Mouse (Mus musculus) limb, embryonic 14.5 days (tissue): ENCODE data around the gene Nrxn3. TPM values are rescaled to one million over a fixed set of nuclear protein-coding genes. Genes with fewer than 3 reads are reported as not detected.

Experiments used
- ATAC-seq: fragments of 200-750 bp; cut with Nextera tagmentation; 2 replicates; pipeline ENCODE4 v1.8.0; 2017; ENCODE audit warnings: low read depth, moderate number of reproducible peaks, moderate TSS enrichment; ENCODE audit not compliant: low FRiP score
- DNase-seq: peaks from one replicate; pipeline ENCODE4 v3.0.0-alpha.2; 2015; ENCODE audit warnings: low spot score
- H3K27ac ChIP-seq: fragments of 300-500 bp; sonication (generic); replicated peaks from 2 replicates; pipeline ENCODE4 v1.5.1; 2014; ENCODE audit warnings: low read depth, mild to moderate bottlenecking, low read length, moderate library complexity, mixed read lengths
- H3K27me3 ChIP-seq: fragments of 300-500 bp; sonication (generic); 2 replicates; pipeline ENCODE4 v1.6.1; 2014; ENCODE audit warnings: low read length, mixed read lengths; ENCODE audit not compliant: control insufficient read depth, insufficient read depth
- H3K36me3 ChIP-seq: fragments of 300-500 bp; sonication (generic); 2 replicates; pipeline ENCODE4 v1.6.1; 2014; ENCODE audit warnings: mild to moderate bottlenecking, low read length, moderate library complexity, mixed read lengths; ENCODE audit not compliant: control insufficient read depth, insufficient read depth
- H3K4me1 ChIP-seq: fragments of 300-500 bp; sonication (generic); 2 replicates; pipeline ENCODE4 v1.6.1; 2014; ENCODE audit warnings: antibody characterized with exemption, low read length, mixed read lengths; ENCODE audit not compliant: control insufficient read depth, insufficient read depth
- H3K4me2 ChIP-seq: fragments of 300-500 bp; sonication (generic); replicated peaks from 2 replicates; pipeline ENCODE4 v1.6.1; 2014; ENCODE audit warnings: low read depth, mild to moderate bottlenecking, low read length, moderate library complexity; ENCODE audit not compliant: severe bottlenecking
- H3K4me3 ChIP-seq: fragments of 300-500 bp; sonication (generic); replicated peaks from 2 replicates; pipeline ENCODE4 v1.5.1; 2014; ENCODE audit warnings: low read length
- H3K9ac ChIP-seq: fragments of 300-500 bp; sonication (generic); 2 replicates; pipeline ENCODE4 v1.6.1; 2014; ENCODE audit warnings: mild to moderate bottlenecking, low read depth, low read length, moderate library complexity; ENCODE audit not compliant: severe bottlenecking
- H3K9me3 ChIP-seq: fragments of 300-500 bp; sonication (generic); 2 replicates; pipeline ENCODE4 v1.6.1; 2016; ENCODE audit warnings: low read length; ENCODE audit not compliant: control insufficient read depth
- POLR2A ChIP-seq: fragments of 200-500 bp; IDR thresholded peaks from 2 replicates; pipeline ENCODE4 v1.8.0; 2012; ENCODE audit warnings: inconsistent platforms, mild to moderate bottlenecking, moderate library complexity, borderline replicate concordance; ENCODE audit not compliant: insufficient read depth, insufficient read length; ENCODE audit errors: extremely low read depth
- whole genome bisulfite sequencing: fragments of 180-500 bp; shearing (Covaris S2); extraction: QIAGEN DNeasy Blood & Tissue Kit; methylation state at CpG from one replicate; pipeline ENCODE4 v1.1.7; 2014; 5-methylcytosine and 5-hydroxymethylcytosine counted together
- polyA plus RNA-seq, 2 experiments: library from polyadenylated mRNA; depleted of rRNA in 1 of 2; stranded (reverse) in 1 of 2; unstranded in 1 of 2; fragments of >200 nt; fragmentation: Nextera tagmentation in 1 of 2; extraction: Ambion mirVana in 1 of 2; gene quantifications; 2 replicates each; pipeline versions ENCODE4 v1.2.1 to v1.2.3; 2012 to 2014

Gene Nrxn3
- polyA plus RNA-seq, 2 experiments = 0.74 to 1.4 TPM

DNA sequence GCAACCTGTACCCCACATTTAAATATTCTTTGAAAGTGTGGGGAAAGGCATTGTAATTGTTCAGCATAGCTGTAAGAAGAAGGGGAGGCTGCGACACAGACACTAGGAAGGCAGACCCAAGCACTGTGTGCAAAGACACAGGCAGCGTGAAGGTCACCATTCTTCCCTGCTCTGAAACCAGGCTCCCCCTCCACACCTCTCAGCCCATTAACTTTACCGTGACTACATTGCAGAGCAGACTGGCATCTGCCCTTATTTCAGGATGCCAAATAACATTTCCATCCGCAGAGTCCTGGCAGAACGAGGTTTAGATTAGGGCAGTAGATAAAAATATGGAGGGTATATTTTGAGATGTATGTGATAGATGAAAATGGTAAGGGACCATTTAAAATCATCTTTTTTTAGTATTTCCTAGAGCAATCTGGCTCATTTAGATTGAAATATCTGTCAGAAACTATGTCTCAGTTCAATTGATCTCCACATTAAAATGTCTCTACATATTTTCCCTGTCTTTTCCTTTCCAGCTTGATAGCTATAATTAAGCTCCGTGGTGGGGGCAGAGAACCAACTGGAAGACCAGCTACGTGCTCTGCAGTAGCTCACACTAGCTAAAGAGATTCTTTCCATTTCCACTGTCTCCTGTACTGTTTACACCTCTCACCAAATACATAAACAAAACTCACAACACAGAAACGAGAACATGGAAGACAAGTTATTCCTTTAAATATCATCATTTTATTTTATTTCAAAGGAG, 1160.1 kb downstream of the Nrxn3 start:
- WGBS = 73% methylated on average over 8 of the region's 8 CpGs
- H3K4me2 ChIP-seq = no peak overlapping the region
- ATAC-seq (no peak), DNase-seq (no peak)
- no peaks in the 10 kb centered on the region for H3K9me3 ChIP-seq
- H3K27ac ChIP-seq = no peak overlapping the region
- no peaks in the 10 kb centered on the region for H3K27me3 ChIP-seq
- TF ChIP-seq POLR2A = no peak
- H3K4me3 ChIP-seq = no peak overlapping the region
- no peaks in the 10 kb centered on the region for H3K4me1 ChIP-seq
- H3K9ac ChIP-seq = no peak overlapping the region
- no peaks in the 10 kb centered on the region for H3K36me3 ChIP-seq

DNA sequence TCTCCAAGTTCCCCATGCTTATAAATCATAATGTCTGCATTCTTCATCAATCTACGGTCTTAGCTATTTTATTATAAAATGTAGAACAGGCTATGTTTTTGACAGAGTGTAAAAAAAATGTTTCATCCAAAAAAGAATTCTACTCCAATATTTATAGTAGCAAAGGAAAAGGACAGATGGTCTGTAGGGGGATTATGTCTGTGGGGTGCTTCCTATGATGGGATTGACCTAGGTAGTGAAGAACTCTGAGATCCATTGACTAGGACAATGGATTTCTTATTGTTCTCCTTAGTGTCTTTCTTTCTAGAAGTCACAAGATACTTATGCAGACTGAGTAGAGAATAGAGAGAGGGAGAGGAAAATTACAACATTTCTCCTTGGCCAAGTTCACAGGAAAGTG, 1161.9 kb downstream of the Nrxn3 start:
- ATAC-seq (no peak), DNase-seq (no peak)
- Histone ChIP-seq H3K27ac (no peak overlapping the region), H3K4me2 (no peak overlapping the region), H3K9ac (no peak overlapping the region), H3K4me3 (no peak overlapping the region), H3K27me3 (no peaks in the 10 kb centered on the region), H3K4me1 (no peaks in the 10 kb centered on the region), H3K36me3 (no peaks in the 10 kb centered on the region), H3K9me3 (no peaks in the 10 kb centered on the region)
- TF ChIP-seq POLR2A = no peak
- 80% methylated on average over 1 of the region's 1 CpGs for WGBS

DNA sequence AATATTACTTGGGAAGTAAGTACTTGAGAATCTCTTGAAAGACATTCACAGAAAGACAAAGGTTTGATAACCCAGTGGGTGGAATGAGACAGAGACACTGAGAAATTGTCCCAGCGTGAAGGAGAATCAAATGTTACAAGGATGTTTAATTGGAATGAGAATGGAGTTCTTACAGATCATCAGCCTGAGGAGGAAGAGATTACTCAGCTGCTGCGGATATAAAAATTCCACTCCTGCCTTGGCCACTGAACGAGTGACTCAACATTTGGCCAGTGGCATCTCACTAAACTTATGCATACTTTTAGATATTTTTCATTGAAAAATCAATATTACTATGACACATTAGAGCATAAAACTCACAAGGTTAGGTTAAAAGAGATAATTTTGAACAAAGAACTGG, 1166.0 kb downstream of the Nrxn3 start:
- H3K4me1 ChIP-seq = no peaks in the 10 kb centered on the region
- 84% methylated on average over 3 of the region's 3 CpGs for WGBS
- DNase-seq (no peak), ATAC-seq (no peak)
- H3K9me3 ChIP-seq = no peaks in the 10 kb centered on the region
- TF ChIP-seq POLR2A = no peak
- no peak overlapping the region for H3K9ac ChIP-seq
- no peak overlapping the region for H3K27ac ChIP-seq
- no peaks in the 10 kb centered on the region for H3K36me3 ChIP-seq
- H3K4me2 ChIP-seq = no peak overlapping the region
- H3K4me3 ChIP-seq = no peak overlapping the region
- H3K27me3 ChIP-seq = no peaks in the 10 kb centered on the region

DNA sequence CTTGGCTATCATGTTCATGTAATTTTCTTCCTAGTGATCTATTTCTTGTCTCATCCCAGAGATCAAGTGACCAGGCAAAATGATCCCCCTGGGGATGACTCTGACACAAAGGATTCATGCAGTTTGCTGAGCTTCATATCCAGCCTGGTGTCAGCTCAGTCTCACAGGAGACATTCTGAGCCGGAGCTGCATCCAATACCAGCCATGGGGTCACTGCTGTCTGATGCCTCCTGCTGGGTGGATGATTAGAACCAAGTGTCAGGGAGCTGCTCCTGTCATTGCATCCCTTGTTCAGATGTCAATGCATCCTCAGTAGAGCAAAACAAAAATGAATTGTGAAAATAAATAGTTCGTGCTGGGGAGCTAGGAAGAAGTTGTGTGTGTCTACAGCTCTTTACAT, 1174.2 kb downstream of the Nrxn3 start:
- no peak for DNase-seq
- 49% methylated on average over 2 of the region's 2 CpGs for WGBS
- Histone ChIP-seq H3K4me2 (no peak overlapping the region), H3K27me3 (no peaks in the 10 kb centered on the region), H3K4me3 (no peak overlapping the region), H3K9me3 (no peaks in the 10 kb centered on the region), H3K4me1 (no peaks in the 10 kb centered on the region), H3K36me3 (no peaks in the 10 kb centered on the region), H3K9ac (no peak overlapping the region), H3K27ac (no peak overlapping the region)
- no peak for ATAC-seq
- TF ChIP-seq POLR2A = no peak

DNA sequence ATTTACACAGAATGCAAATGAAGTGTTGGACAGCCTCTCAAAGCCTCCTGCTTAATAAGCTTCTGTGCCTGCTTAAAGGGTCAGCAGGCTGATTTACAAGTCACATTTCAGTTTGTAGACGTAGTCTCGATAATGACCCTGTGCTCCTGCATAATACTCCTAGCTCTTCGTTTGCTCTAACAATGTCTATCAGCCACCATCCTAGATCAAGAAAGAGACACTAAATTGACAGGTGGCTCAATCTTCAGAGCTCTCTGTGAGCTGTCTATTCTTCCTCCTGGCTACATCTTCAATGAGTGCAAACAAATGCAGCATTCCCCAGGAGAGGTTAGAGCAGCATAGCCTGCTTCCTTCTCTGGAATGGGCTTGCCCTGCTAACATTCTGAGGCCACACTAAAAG, 1186.9 kb downstream of the Nrxn3 start:
- Histone ChIP-seq H3K4me1 (no peaks in the 10 kb centered on the region), H3K9me3 (no peaks in the 10 kb centered on the region), H3K27me3 (no peaks in the 10 kb centered on the region), H3K4me2 (no peak overlapping the region), H3K27ac (no peak overlapping the region), H3K9ac (no peak overlapping the region), H3K4me3 (no peak overlapping the region), H3K36me3 (no peaks in the 10 kb centered on the region)
- WGBS = 54% methylated on average over 3 of the region's 3 CpGs
- TF ChIP-seq POLR2A = no peak
- DNase-seq = no peak
- no peak for ATAC-seq

DNA sequence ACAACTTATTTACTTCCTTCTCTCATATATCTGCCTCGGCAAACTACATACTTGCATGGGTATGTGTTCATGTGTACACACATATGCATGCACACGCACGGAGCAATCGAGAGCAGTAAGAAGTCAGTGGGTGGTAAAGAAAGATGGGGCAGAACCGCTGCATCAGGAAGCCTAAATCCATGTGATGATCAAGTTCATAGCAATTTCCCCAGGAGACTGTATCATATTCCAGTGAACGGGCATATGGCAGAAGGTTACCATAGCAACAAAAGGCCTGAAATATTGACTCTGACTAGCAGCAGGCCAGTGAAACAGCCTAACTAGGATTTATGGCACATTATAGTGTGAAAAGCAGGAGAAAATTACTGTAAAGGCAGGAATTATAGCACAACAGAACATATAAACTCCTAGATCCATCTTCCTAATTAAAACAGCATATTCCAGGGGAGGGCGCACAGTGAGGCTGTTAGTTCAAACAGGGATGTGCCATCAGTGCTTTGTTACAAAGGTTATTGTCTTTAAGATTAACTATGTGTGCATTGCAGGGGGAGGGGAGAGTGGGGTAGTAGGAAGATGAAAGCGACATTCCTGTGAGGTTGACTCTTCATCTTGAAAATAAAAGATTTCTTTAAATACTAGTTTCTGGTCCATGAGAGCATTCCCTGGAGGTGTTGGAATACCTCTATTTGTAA, 1195.6 kb downstream of the Nrxn3 start:
- no peaks in the 10 kb centered on the region for H3K27me3 ChIP-seq
- H3K36me3 ChIP-seq = no peaks in the 10 kb centered on the region
- WGBS = 68% methylated on average over 8 of the region's 8 CpGs
- no peak overlapping the region for H3K4me2 ChIP-seq
- no peak overlapping the region for H3K9ac ChIP-seq
- peak; percentile 75 for ATAC-seq
- H3K9me3 ChIP-seq = no peaks in the 10 kb centered on the region
- H3K4me3 ChIP-seq = no peak overlapping the region
- peak; percentile 17 for DNase-seq
- TF ChIP-seq POLR2A = no peak
- no peaks in the 10 kb centered on the region for H3K4me1 ChIP-seq
- H3K27ac ChIP-seq = no peak overlapping the region
